Mouse (Mus musculus) kidney, embryonic 16.5 days (tissue): ENCODE measurements at regions not wholly inside any gene's neighbourhood (a gene's known extent, or its start where the extent isn't known, plus 50 kb on each side); places are given as distances from the start of the nearest gene placed in this dataset.

Experiments used
- ATAC-seq: fragments of 200-750 bp; cut with Nextera tagmentation; 2 replicates; pipeline ENCODE4 v1.8.0; 2017; ENCODE audit warnings: moderate TSS enrichment; ENCODE audit not compliant: low FRiP score, low TSS enrichment
- H3K27ac ChIP-seq: fragments of 300-500 bp; sonication (generic); 2 replicates; pipeline ENCODE4 v1.5.1; 2014; ENCODE audit warnings: low read length
- H3K27me3 ChIP-seq: fragments of 300-500 bp; sonication (generic); 2 replicates; pipeline ENCODE4 v1.6.1; 2014; ENCODE audit warnings: low read length, control low read depth, mixed read lengths; ENCODE audit not compliant: insufficient read depth
- H3K36me3 ChIP-seq: fragments of 300-500 bp; sonication (generic); 2 replicates; pipeline ENCODE4 v1.6.1; 2014; ENCODE audit warnings: low read length, control low read depth, mixed read lengths; ENCODE audit not compliant: insufficient read depth
- H3K4me1 ChIP-seq: fragments of 300-500 bp; sonication (generic); 2 replicates; pipeline ENCODE4 v1.6.1; 2014; ENCODE audit warnings: low read length, control low read depth, mixed read lengths; ENCODE audit not compliant: insufficient read depth
- H3K4me2 ChIP-seq: fragments of 300-500 bp; sonication (generic); replicated peaks from 2 replicates; pipeline ENCODE4 v1.6.1; 2014; ENCODE audit warnings: low read depth, low read length
- H3K4me3 ChIP-seq: fragments of 300-500 bp; sonication (generic); 2 replicates; pipeline ENCODE4 v1.5.1; 2014; ENCODE audit warnings: mild to moderate bottlenecking, low read length
- H3K9ac ChIP-seq: fragments of 300-500 bp; sonication (generic); replicated peaks from 2 replicates; pipeline ENCODE4 v1.6.1; 2014; ENCODE audit warnings: low read length
- H3K9me3 ChIP-seq: fragments of 300-500 bp; sonication (generic); 2 replicates; pipeline ENCODE4 v1.6.1; 2016; ENCODE audit warnings: low read length, control low read depth
- WGBS: fragments of 180-500 bp; shearing (Covaris S2); extraction: QIAGEN DNeasy Blood & Tissue Kit; methylation state at CpG from one replicate; pipeline ENCODE4 v1.1.7; 2014; 5-methylcytosine and 5-hydroxymethylcytosine counted together

DNA sequence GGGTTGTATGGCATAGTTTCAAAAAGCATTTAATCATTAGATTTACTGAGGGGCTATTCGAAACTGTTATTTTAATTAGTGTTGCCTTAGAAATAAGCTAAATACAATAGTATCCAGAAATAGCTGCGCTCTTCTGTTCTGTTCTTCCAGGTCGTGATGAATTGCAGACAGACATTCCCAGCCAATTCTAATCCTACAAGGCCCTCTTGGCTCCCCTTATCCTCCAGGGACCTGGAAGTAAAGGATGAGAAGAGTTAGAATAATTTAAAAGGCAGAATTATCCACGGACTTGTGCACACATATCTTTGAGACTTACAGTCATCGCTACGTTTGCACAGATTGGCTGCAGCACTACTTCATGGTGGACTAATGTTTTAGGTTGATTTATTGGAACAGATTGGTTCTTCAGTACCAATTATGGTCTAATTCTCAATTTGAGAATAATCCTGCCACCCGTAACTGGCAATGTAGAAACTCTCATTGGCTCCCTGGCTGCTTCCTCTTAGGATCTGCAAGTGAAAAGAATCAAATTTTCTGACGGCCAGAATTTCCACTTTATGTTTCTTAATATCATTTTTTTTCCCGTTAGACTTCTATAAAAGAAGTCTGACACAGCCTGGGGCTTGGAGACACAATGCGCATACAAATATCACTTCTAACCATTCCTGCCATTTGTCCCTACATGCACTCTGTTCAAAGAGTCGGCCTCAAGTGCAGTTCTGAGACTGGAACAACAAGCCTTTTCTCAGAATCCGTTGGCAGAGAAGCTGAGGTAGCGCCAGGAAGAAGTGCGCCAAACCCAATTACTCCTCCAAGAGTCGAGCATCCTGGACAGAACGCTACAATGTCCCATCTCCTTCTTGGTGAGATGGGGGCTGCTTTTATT is 225.4 kb downstream of the Dusp6 start:
- Histone ChIP-seq H3K9me3 (no peaks in the 10 kb centered on the region), H3K27ac (no peak overlapping the region), H3K27me3 (no peaks in the 10 kb centered on the region), H3K36me3 (no peaks in the 10 kb centered on the region), H3K4me1 (no peaks in the 10 kb centered on the region), H3K4me3 (no peak overlapping the region), H3K4me2 (no peak overlapping the region), H3K9ac (no peak overlapping the region)
- 83% methylated on average over 16 of the region's 16 CpGs for WGBS
- no peak for ATAC-seq

DNA sequence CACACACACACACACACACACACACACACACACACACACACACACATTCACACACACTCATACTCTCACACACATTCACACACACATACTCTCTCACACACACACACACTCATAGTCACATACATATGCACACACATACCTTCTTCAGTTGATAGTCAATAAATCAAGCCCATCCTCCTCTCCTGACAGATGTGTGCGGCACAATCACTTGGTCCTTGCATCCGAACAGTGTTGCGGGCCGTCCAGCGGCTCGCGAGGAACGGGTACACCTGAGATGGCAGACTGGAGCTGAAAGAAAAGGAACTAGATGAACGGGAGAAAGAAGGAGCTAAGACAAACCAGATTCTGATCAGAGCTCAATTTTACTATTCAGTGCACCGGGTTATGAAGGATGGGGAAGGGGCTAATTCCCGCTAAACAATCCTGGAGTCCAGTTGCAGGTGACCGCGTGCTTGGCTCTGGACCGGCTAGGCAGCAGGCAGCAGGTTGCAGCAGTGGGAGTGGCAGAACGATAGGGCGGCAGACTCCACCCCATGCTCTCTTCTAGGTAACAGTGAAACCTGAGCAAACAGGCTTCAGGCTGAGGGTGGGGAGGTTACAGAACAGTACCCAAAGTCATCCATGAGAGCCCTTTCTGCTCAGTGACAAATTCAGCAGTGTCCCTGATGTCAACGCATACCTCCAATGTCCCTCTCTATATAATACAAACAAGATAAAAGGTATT is 247.8 kb downstream of the Csl start:
- Histone ChIP-seq H3K4me3 (no peak overlapping the region), H3K4me1 (0 out of 2 replicates have a peak, but pooled peaks cover 4% of the 10 kb centered on the region), H3K27me3 (no peaks in the 10 kb centered on the region), H3K9me3 (no peaks in the 10 kb centered on the region), H3K36me3 (no peaks in the 10 kb centered on the region), H3K4me2 (peak overlapping the region; percentile 20), H3K9ac (no peak overlapping the region), H3K27ac (no peak overlapping the region)
- 59% methylated on average over 17 of the region's 17 CpGs for WGBS
- ATAC-seq, result peak; percentile 80

DNA sequence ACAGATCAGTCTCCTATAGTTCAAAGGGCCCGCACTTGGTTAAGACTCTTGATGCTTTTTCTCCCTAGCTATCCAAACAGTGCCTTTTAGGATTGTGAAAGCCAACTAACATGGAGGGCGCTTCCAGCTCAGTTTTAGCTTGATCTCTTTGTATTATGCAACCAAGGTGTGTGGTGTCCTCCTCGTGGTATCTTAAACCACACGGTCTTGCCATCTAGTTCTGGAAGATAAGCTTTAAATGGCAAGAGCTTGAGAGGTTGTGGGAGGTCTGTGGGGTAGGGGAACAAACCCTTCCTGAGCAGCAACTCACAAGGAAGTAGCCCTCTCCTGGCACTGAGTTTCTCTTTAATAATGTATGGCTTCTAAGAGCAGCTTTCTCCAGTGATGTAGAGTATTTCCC is 241.5 kb downstream of the Csl start:
- 89% methylated on average over 4 of the region's 4 CpGs for WGBS
- H3K27me3 ChIP-seq, result no peaks in the 10 kb centered on the region
- ATAC-seq, result no peak

DNA sequence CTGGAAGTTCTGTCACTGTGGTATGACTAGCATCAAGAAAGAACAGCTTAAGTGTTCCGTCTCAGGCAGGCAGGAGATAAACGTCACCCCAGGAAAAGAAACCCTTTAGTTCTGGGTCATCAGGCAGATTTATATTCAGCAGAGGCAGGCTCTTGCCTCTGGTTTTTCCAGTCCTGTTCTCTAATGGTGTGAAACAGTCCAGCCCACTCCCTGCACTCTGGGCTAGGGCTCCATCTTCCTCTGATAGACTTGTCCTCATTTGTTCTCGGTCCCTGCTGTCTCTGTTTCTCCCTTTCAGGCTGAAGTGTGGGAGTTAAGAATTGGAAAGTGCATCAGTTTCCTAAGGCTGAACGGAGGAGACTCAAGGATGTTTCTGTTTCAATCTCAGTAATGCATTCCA is 240.0 kb downstream of the Csl start:
- H3K9me3 ChIP-seq, result no peaks in the 10 kb centered on the region
- H3K27me3 ChIP-seq, result no peaks in the 10 kb centered on the region
- peak overlapping the region; percentile 10; the same call in 1 of the 2 replicates for H3K27ac ChIP-seq
- H3K4me1 ChIP-seq, result peaks cover 15% of the 10 kb centered on the region
- H3K4me2 ChIP-seq, result no peak overlapping the region
- no peaks in the 10 kb centered on the region for H3K36me3 ChIP-seq
- H3K9ac ChIP-seq, result 0 out of 2 replicates have a peak overlapping the region, but pooled peaks have one; percentile 11
- no peak overlapping the region for H3K4me3 ChIP-seq
- ATAC-seq, result 0 out of 2 replicates have a peak, but pooled peaks have one; percentile 57
- 8% methylated on average over 4 of the region's 4 CpGs for WGBS

More for the DNA sequence above, 241.5 kb downstream of the Csl start:
- Histone ChIP-seq H3K27ac (no peak overlapping the region), H3K9ac (no peak overlapping the region), H3K4me2 (no peak overlapping the region), H3K36me3 (no peaks in the 10 kb centered on the region), H3K4me1 (peaks cover 6% of the 10 kb centered on the region; the same call in 1 of the 2 replicates), H3K4me3 (no peak overlapping the region), H3K9me3 (no peaks in the 10 kb centered on the region)

DNA sequence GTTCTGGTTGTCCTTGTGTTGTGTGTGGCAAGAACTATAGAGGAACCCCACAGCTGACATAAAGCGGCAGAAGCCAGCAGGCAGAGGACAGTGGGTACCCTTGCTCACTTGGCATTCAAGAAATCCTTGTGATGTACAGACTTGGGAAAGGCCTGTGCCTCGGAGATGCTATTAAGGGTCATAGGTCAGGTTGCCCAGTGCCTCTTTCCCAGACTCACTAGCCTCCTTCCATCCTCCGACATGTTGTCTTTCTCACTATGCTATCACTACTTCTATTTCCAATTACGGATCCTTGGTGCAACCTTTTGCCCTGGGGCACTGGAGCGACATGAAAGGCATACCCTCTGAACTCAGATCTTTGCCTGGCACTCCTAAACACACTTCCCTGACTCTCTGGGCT is 235.6 kb downstream of the Csl start:
- H3K4me1 ChIP-seq, result peaks cover 26% of the 10 kb centered on the region
- ATAC-seq, result no peak
- no peaks in the 10 kb centered on the region for H3K27me3 ChIP-seq
- H3K9ac ChIP-seq, result no peak overlapping the region
- no peaks in the 10 kb centered on the region for H3K36me3 ChIP-seq
- no peak overlapping the region for H3K4me3 ChIP-seq
- H3K9me3 ChIP-seq, result no peaks in the 10 kb centered on the region
- WGBS, result 53% methylated on average over 5 of the region's 5 CpGs
- no peak overlapping the region for H3K4me2 ChIP-seq
- no peak overlapping the region for H3K27ac ChIP-seq

DNA sequence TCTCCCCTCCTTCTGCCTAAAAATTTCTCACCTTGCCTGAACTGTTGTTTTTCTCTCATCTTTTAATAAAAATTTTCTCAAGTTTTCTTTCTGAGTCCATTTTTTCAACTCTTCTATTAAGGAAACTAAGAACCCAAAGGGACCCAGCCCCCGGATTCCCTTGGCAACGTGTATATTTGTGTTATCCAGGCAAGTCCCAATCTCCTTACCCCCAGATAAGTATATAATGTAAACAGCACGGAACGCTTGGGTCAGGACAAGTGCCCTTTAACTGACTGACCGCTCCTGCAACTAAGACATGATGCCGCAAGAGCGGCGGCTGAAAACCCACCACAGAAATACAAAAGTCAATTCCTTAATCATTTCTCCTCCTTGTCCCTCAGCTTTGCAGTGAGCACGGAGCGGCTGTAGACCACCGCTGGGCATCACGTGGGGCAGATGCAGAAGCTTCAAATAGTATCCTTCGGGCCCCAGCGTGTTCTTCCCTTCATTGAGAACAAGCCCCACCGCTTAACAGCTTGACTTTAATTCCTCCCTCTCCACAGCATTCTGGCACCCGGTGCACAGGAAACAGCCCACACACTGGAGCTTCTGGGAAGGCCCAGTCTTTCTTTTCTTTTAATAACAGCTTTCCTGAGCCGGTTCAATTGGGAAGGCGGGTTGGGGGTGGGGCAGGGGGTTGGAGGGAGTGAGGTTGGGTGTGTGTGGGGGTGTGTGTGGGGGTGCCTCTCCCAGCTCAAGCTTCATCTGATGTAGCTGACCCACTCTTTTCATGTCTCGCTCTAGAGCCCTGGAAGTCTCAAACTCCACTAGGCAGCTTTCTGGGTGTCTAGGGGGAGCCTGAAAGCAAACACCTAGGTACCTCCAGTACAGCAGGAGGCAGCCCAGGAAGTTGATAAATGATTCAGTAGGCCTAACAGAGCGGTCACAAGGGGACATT is 234.9 kb downstream of the Csl start:
- Histone ChIP-seq H3K9me3 (no peaks in the 10 kb centered on the region), H3K36me3 (no peaks in the 10 kb centered on the region), H3K9ac (0 out of 2 replicates have a peak overlapping the region, but pooled peaks have one; percentile 9), H3K4me1 (peaks cover 24% of the 10 kb centered on the region), H3K4me3 (peak overlapping the region; percentile 12; the same call in 1 of the 2 replicates), H3K4me2 (peak overlapping the region; percentile 47), H3K27ac (peak overlapping the region; percentile 54), H3K27me3 (no peaks in the 10 kb centered on the region)
- WGBS, result 13% methylated on average over 20 of the region's 20 CpGs
- peak; percentile 89 for ATAC-seq

DNA sequence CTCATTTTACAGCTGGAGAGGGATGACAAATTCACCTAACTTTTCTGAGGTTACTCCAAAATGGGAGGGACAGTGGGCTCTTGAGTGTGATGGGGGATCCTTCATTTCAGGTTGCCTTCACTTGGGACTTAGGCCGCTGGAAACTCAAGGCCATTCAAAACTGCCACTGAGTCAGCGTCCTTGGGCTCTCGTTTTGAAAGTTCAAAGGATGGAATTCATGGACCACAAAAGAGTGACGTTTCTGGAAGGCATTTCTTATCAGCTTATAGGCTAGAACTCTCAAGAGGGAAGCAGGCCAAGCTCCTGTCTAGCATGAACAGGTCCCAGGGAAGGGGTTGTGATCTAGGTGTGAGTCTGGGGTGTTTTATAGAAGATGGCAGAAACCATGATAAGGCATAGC is 233.3 kb downstream of the Csl start:
- H3K36me3 ChIP-seq, result no peaks in the 10 kb centered on the region
- no peak overlapping the region for H3K4me2 ChIP-seq
- no peaks in the 10 kb centered on the region for H3K9me3 ChIP-seq
- WGBS, result 82% methylated on average over 4 of the region's 4 CpGs
- H3K27ac ChIP-seq, result no peak overlapping the region
- no peak overlapping the region for H3K9ac ChIP-seq
- no peaks in the 10 kb centered on the region for H3K27me3 ChIP-seq
- peaks cover 21% of the 10 kb centered on the region for H3K4me1 ChIP-seq
- no peak for ATAC-seq
- H3K4me3 ChIP-seq, result no peak overlapping the region

DNA sequence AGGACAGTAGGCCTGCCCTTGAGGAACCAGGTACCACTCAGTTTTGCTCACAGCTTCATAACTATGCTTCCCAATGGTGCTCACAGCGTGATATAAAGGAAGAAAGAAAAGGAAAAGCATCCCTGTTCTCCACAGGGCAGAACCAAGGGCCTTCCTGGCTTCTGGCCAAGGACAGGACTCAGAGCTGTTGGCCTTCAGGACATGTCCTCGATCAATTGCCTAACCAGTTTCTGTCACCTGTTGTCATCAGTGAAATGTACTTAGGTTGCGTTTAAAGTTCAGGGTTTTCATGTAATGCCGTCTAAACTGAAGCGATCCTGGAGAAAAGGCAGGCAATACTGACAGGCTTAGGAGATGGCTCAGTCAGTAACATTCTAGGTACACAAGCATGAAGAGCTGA is 232.9 kb downstream of the Csl start:
- WGBS, result 88% methylated on average over 5 of the region's 5 CpGs
- no peak for ATAC-seq
- no peaks in the 10 kb centered on the region for H3K9me3 ChIP-seq
- H3K4me2 ChIP-seq, result no peak overlapping the region
- H3K36me3 ChIP-seq, result no peaks in the 10 kb centered on the region
- H3K4me3 ChIP-seq, result no peak overlapping the region
- H3K27ac ChIP-seq, result no peak overlapping the region
- H3K27me3 ChIP-seq, result no peaks in the 10 kb centered on the region
- H3K4me1 ChIP-seq, result peaks cover 24% of the 10 kb centered on the region
- H3K9ac ChIP-seq, result no peak overlapping the region

DNA sequence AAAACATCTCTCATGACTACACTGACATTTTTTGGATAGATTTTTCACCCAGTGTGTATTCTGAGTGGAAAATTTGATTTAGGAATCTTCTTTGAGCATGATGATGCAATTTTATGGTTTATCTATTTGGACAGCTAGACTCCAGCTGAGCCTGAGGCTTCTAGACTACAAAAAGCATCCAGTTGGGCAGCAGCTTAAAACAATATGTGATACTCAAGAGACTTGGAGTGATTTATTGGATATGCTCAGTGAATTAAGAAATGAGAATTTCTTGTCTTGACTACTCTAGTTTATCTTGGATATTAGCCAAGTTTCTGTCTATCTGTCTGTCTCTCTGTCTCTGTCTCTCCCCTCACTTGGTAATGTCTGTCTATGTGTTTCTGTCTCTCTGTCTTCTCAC is 228.4 kb downstream of the Csl start:
- no peaks in the 10 kb centered on the region for H3K9me3 ChIP-seq
- no peak overlapping the region for H3K4me3 ChIP-seq
- no peaks in the 10 kb centered on the region for H3K27me3 ChIP-seq
- H3K36me3 ChIP-seq, result no peaks in the 10 kb centered on the region
- H3K9ac ChIP-seq, result no peak overlapping the region
- no peak overlapping the region for H3K27ac ChIP-seq
- no peak overlapping the region for H3K4me2 ChIP-seq
- H3K4me1 ChIP-seq, result peaks cover 14% of the 10 kb centered on the region
- ATAC-seq, result no peak
